Mouse (Mus musculus) myocyte (in vitro differentiated cells): ENCODE data around the gene Tenm4.

ENCODE experiments used
- E2F4 ChIP-seq: IDR thresholded peaks from one replicate; pipeline ENCODE4 v1.6.1; 2011; ENCODE audit warnings: mild to moderate bottlenecking, control low read depth, moderate library complexity; ENCODE audit not compliant: insufficient read depth
- MYOG ChIP-seq, 3 experiments: IDR thresholded peaks; one replicate each; pipeline ENCODE4 v1.6.1; 2011; ENCODE audit warnings: control low read depth in 2 of 3, low read depth in 2 of 3, mild to moderate bottlenecking in 2 of 3; ENCODE audit not compliant: insufficient read length in 2 of 3, control insufficient read depth in 1 of 3, insufficient read depth in 1 of 3
- POLR2A ChIP-seq: IDR thresholded peaks from one replicate; pipeline ENCODE4 v1.6.1; 2011; ENCODE audit warnings: low read depth, mild to moderate bottlenecking, control low read depth, moderate library complexity; ENCODE audit not compliant: insufficient read length
- POLR2AphosphoS2 ChIP-seq: IDR thresholded peaks from one replicate; pipeline ENCODE4 v1.6.1; 2011; ENCODE audit warnings: low read depth, control low read depth; ENCODE audit not compliant: insufficient read length
- USF1 ChIP-seq: IDR thresholded peaks from one replicate; pipeline ENCODE4 v1.6.1; 2011; ENCODE audit warnings: low read depth, mild to moderate bottlenecking, control low read depth, moderate library complexity

DNA sequence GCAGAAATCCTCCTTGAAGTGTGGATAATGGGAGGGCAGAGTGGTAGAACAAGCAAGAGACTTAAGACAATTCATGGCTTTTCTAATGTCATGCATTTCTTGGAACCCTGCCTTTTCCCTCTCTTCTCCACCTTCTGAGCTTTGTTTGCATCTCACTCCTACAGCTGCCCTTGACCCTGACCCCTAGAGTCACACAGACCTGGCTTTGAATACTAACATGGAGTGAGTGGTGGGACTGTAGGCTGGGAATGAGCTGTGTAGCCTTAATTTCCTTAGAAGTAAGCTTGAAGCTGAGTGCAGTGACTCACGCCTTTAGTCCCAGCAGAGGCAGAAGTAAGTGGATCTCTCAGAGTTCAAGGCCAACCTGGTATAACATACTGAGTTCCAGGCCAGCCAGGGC is 733.9 kb downstream of the Tenm4 start:
- no peak for TF ChIP-seq POLR2A
- TF ChIP-seq E2F4, result no peak
- no peak for TF ChIP-seq USF1
- no peak for TF ChIP-seq POLR2AphosphoS2
- no peak for TF ChIP-seq MYOG (IDR thresholded peaks at IDR 0.05; ENCODE audit: control insufficient read depth in 1 of 3, insufficient read depth in 1 of 3, insufficient read length in 2 of 3, low read depth in 2 of 3)
